Mouse (Mus musculus) left cerebral cortex, adult 18-20 months (tissue): ENCODE measurements at regions not wholly inside any gene's neighbourhood (a gene's known extent, or its start where the extent isn't known, plus 50 kb on each side); places are given as distances from the start of the nearest gene placed in this dataset.
"Not testable (repeated sequence)": the region's sequence is repeated elsewhere in the genome, so short reads cannot be mapped to it uniquely, and the experiment has no call there.

Experiments used
- DNase-seq, 2 experiments: peaks; one replicate each; pipeline ENCODE4 v3.0.0; 2021 to 2022; ENCODE audit warnings: low spot score in 2 of 2, mixed read lengths in 1 of 2

DNA sequence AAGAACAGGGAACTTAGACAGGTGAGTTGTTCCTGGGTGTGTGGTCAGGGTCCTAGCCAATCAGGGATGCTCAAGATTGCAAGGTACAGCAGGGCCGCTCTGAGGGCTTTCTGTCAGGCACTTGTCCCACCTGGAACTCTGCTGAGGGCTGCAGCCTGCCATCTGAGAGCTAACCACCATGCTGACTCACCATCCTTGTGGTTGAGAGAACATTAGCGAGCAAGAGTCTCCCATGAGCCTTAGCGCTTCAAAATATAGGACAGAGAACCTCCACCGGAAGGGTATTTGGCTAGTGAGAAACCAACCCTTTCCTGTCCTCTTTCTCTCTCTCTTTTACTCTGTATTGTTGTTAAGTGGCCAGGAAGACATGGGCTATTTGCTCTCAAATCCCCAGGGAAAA, 104.1 kb upstream of the Rasgrp1 start:
- no peak for DNase-seq

DNA sequence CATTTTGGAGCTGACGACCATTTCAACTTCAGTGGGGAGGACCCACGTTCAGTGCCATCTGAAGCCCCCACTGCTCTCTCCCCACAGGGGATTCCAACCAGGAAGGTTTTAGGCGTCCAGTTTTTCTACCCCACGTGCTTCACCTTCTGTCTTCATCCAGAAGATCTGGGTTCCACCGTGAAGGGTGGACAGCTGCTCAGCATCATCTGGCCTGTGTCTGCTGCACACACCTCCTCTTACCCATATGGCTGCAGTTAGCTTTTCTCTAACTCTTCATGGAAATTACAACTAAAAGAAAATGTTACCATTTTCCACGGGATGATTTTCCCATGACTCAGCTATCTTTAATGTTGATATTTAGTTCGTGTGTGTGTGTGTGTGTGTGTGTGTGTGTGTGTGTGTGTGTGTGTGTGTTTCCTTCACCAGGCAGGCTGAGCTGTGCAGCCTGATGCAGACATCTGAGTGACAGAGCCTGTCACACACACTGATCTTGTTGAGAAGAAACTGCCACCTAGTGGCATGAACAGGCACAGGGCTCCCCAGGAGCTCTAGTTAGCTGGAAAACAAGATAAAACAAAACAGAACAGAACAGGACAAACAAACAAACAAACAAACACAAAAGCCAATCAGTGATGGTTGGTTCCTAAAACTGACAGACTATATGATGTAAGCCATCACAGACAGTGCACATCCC, 107.5 kb upstream of the Rasgrp1 start:
- peak; percentile 58 to 62 for DNase-seq

DNA sequence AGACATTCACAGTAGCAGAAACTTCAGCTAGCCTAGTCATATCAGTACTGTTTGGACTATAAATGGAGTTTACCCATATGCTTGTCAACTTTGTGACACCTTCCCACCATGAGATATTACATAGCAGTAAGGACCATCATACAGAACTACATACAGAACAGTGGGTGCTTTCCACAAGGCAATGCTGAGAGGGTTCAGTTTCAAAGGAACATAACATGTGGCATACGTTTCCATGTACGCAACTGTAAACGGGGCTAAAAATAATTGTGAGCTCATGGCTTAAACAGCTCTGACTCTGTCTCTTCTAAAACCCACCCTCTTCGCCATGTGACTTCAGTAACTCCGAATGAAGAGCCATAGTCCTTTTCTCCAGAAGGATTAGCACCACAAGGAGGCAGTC, 109.0 kb upstream of the Rasgrp1 start:
- DNase-seq = no peak

DNA sequence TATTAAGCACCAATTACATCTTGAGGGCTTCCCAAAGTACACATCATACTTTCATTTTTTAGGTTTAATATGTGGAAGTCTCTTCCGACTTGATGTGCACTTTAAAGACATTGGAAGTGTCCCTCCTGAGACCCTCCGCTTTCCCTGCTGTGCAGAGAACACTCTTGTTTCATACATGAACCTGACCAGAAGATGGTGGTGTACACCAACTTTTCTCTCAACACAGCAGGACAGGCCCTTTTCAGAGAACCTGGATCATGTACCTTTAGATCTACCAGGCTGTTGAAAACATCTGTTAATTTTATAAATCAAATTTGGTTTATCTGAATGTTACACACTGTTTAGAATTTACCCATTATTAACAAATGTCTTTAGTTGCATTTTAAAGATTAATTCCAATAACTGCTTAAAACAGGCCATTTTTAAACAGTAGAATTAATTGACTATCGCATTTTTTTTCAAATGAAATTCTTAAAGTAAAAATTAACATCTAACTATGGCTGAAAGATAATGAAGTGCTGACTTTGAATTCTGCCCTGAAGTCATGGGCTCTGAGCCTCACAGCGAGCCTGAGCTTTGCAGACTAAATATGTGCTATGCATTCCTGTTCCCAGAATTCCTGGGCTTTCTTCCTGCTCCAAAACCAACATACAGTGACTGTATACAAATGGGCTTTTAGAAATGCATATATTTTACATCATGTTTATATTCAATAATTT, 112.4 kb upstream of the Rasgrp1 start:
- no peak for DNase-seq

DNA sequence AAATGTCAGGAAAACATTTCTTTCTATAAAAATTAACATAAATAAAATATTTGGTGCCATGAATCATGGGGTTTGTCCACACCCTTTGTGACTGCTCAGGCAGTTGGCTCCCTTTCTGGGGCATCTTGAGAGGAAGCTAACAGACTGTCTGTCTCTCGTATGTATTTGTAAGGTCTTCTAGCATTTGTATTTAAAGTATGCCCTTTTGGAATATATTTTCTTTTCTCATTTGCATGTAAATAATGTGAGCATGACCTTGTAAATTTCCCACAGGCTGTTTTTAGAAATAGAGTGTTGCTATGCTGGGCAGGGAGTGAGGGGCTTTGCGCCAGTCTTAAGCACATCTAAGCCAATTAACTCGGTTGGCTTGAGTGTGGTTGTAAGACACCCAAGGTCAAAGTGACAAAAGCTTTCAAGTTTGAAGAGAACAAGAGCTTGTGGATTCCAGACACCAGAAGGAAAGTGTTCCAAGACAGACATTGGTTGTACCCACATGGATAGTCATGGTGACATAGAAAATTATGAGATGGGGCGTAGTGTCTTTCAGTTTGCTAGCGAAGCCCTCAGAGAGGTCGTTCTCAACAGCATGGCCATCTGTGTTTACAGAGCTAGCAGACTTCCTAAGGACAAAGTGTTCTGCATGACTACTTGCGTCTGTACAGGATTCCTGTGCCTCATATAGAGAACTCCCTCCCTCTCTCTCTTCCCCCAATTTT, 113.1 kb upstream of the Rasgrp1 start:
- DNase-seq = no peak

DNA sequence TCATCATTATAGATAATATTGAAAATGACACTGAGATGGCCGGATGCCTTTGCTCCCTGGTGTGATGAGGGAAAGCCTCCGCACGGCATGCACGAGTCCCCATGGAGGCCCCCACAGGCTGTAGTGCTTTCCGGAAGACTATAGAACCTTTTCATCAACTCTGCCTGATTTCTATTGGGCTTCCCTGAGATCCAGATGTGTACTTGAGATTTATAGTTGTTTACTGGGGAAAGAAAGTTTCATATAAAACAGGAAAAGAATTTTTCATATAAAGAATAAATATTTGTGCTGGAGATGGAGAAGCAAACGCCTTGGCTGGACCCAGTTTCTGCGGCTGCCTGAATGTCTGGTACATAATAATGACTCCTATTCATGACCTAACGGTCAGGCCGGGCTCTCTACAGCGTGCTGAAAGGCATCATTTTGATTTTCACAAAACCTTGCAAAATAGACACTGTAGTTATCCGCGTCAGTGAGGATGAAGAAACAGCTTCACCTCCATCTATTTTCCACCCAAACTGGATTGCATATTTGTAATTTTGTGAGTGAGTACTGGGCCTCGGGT, 113.7 kb upstream of the Rasgrp1 start:
- DNase-seq = no peak

DNA sequence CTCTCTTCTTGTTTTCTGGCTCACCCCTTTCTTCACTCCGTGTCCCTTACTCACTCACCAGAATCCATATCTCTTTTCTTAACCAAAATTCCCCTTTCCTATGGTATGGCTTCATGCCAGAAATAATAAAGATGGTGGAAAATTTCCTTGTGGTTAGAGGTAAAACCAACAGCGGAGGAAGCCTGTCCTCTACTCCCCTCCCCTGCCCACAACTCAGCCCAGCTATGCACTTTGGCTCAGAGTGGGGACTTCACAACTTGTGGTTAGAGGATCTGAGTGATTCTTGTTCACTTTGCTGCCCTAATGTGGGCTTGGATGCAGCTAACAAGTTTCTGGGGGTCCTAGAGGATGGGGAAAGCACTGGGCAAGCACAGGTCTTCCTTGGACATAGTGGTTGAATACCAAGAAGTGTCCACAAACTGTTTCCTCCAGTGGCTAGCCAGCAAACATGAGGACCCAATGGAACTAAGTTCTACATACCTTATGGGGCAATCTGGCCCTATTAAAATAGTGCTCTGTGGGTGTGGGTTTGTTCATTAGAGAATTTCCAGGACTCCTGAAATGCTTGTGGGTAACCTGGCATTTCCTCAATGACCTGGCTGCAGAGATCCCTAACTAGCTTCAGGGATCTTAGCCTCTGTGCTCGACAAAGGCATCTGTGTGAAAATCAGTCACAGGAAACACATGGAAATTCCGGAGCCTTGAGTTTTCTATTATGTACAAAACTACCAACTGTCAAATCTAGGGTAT, 118.9 kb upstream of the Rasgrp1 start:
- DNase-seq = no peak

DNA sequence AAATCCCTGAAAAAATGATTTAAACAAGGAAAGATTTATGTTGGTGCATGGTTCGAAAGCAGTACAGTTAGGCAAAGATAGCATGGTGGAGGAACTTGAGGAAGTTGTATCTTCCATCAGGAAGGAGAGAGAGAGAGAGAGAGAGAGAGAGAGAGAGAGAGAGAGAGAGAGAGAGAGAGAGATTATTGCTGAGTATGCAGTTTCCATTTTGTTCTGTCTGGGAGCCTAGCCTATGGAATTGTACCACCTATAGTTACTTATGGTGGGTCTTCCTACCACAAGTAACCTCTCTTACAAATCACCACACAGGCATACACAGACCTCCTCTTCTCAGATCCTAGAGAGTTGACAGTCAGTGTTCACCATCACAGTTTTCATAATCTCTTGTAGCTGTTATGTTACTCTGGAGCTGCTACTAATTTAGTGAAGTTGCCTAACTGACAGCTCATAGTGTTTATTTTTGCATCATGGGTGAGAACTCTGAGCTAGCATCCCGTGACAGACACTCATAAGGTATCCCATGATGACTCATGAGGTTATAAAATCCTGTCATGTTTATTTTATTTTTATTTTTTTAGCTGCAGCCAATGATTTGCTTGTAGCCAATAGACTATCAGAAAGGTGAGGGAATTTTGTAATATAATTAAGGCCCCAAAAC, 132.2 kb upstream of the Rasgrp1 start:
- no peak for DNase-seq

DNA sequence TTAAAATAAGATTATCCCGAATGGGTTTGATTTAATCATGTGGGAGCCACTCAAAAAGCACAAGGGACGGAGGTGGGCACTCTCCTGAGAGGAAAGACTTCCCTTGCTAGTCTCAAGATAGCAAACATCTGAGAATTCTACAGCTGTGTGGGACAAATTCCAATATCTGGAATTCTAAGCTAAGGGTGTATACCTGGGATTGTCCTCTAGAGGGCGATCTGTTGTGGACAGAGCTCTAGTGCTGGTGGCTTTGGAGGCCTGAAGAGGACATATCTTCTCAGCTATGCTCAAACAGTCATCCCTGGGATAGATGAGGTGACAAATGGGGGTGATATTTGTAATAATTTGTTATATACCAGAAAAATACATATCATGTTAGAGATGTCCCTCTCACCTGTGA, 132.8 kb upstream of the Rasgrp1 start:
- DNase-seq = no peak

DNA sequence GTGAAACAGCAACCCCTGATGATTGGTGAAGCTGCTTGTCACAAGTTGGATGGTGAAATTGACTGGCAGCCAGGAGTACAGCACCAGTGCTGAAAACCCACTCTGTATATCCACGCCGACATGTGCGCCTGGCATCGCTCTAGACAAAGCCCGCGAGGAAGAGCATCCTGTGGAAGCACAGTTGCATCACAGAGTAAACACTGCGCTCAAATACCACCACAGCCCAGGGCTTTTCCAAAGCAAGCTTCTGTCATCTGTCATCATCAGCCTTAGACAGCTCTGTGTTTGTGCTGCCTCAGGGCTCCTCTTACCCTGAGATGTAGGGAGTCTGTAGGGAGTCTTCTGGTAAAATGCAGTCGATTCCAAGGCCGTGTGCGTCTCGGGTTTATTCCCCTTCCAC, 134.7 kb upstream of the Rasgrp1 start:
- not testable (repeated sequence) for DNase-seq

DNA sequence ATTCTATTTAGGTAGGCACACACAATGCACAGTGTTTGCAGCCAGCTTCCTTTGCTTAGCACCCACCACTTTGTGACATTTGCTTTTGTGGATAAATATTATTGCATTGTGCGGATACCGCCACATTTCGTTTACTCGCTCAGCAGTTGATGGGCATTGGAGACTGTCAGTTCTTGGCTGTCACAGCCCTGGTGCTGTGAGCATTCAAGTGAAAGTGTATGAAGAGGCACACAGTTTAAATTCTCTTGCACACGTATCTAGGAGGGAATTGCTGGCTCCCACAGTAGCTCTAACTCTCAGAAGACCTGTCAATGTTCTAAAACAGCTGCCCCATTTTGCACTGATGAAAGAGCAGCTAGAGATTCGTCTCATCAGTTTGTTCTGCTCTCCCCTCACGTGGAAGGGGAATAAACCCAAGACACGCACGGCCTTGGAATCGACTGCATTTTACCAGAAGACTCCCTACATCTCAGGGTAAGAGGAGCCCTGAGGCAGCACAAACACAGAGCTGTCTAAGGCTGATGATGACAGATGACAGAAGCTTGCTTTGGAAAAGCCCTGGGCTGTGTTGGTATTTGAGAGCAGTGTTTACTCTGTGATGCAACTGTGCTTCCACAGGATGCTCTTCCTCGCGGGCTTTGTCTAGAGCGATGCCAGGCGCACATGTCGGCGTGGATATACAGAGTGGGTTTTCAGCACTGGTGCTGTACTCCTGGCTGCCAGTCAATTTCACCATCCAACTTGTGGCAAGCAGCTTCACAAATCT, 136.6 kb upstream of the Rasgrp1 start:
- DNase-seq = not testable (repeated sequence)

DNA sequence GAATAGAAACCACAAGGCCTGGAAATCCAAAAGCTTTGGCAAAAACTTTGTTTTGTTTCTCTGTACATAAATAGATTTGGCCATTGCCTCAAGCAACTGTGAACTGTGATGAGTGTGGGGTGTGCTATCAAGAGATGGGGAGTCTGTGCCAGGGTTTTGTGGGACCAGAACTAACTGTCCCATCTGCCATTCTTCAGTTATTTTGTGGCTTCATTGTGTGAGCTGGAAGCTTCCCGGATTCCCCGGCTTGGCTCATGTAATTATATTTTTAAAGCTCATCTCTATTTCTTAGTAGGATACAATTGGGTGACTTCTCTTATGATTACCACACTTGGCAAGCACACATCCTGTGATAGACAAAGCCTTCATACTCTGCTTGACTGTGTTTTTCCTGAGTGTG, 143.6 kb upstream of the Rasgrp1 start:
- DNase-seq = no peak

DNA sequence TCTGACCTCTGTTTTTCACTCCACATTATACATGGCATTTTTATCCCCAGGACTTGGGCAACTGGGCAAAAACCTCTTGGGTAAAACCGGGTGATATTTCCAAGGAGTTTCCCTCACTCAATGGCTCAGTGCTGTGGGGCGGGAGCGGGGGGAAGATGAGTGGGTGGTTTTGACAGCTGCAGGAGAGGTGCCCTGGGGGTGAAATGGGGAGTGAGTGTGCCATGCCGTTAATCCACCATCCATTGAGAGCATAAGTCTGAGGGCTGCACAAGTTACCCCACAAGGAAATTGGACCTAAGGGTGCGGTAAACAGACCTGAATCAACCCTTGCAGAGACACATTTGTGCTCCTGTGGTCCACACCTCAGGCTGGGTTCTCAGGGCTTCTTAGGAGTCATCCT, 155.8 kb upstream of the Rasgrp1 start:
- DNase-seq = no peak

DNA sequence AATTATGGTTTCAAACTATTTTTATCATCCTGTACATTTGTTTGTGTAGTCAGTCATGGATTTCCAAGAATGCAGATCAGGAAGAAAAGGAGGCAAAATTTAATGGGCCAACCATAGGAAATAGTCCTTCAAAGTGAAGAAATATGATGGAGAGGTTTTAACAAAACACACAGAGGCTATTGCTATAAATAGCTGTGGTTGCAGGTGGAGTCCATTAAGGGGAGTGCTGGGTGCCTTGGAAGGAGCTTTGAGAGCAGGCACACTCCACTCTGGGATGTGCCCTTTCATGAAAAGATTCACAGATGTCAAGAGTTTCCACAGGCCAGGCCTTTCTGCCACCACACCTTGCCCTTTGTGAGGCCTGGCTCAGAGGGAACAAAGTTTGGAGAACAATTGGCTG, 159.8 kb upstream of the Rasgrp1 start:
- DNase-seq = no peak

DNA sequence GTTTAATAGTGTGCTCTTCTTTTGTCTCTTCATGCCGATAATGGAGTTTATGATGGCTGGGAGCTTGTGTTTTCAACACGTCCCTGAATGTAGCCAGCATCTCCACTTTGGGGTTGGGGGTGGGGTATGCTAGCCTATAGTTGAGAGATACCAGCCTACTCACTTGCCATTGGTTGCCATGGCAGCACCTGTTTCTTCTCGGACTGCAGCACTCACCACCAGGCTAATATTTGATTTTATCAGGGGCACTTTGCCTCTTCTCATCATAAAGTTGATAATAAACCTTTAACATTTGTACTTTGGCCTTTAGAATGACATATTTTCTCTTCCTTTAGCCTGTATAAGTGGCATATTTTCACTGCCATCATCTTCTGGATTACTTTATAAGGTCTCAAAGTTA, 168.9 kb upstream of the Rasgrp1 start:
- no peak for DNase-seq

DNA sequence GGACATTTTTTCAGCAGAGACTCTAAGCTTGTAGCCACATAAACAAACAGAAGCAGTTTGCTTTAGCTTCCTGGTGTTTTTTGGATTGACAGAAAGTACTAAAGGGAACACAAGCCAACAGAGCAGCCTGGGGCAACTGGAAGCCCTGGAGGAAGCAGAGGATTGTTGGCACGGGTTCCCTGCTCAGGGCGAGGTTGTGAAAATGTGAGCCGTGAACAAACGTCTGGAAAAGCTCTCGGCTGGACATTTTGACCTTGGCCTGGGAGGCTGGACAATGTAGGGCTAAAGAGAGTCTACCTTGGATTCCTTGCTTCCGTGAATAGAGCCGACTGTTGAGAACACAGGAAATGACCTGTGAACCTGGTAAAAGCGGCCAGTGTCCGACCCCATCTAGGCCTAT, 169.8 kb upstream of the Rasgrp1 start:
- DNase-seq = no peak

DNA sequence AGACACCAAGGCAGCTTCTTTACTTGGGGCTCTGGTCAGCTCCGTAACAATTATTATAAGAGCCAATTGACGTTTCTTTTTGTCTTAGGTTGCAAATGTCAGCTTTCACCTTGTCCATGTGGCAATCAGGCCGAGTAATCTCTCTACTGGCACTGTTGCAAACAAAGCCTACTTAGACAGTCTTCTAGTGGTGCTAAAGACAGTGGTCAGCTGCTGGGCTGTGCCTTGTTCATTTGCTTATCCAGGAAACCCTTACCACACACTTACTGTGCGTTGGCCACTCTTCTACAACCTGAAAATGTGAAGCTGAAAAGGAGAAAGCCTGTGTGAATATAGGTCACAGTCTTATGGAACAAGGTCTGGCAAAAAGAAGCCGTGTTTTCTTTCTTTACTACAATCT, 181.6 kb upstream of the Rasgrp1 start:
- DNase-seq = no peak

DNA sequence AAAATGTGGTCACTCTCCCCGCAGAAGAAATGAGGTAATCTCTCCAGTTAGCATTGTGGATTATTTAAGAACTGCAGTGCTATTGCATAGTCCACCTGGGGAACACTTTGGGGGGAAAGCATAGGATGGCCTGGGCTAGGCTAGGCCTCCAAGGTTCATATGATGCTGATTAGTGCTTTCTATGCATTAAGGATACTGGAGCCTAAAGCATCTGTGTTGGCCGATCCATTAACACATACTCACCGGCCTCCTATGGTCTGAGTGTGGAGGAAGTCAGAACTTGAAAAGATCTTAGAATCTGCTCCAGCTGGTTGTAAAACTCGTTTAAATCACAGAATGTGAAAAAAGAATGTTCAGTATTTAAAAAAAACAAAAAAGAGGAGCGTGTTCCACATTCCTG, 196.1 kb upstream of the Rasgrp1 start:
- no peak for DNase-seq

DNA sequence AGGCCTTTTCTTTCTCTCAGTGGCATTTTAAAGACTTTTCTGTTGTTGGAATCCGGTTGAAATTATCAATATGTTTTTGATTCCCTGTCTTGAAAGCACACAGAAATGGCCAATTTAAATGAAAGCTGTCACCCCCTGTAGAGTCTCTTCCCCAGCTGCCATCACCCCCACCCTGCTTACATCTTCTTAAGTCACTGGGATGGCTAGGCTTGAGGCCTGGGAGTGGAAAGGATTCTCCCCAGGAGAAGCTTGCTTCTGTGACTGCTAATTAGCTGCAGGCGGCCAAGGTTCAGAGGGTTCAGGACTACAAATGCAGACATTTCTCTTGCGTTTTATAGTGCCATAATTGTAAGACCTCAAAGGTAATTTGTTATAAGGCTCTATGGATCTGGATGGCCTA, 196.5 kb upstream of the Rasgrp1 start:
- DNase-seq = no peak

DNA sequence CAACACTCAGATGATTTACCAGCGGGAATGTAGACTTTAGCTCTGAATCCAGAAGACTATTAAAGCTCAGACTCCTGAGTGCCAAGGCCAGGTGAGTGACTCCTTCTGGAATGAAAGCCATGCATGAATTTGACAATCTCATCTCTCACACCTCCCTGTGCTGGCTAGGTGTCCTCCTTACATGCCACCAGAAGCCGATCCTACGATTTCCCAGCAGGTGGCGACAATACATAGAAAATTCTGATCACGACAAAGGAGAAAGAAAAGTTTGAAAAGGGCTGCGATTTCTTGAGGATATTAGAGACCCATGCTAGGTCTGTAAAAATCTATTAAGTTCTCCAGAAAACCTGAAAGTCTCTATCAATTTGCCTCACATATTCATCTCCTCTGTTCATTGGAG, 198.7 kb upstream of the Rasgrp1 start:
- peak; percentile 72 to 74 for DNase-seq
